Mouse (Mus musculus) embryonic stem cell, embryonic (primary cell): ENCODE measurements around the gene Capzb.

Experiments used
- CTCF ChIA-PET, 4 experiments: fragments of 300-600 bp in 2 of 4; fragments of 350-600 bp in 2 of 4; sonication (Branson Sonifier 250); formaldehyde crosslinking; loops; one replicate each; lab custom pipeline; 2022; ENCODE audit warnings: inconsistent platforms in 2 of 4; lab: Charles Lee
- POLR2A ChIA-PET, 4 experiments: fragments of 300-600 bp in 2 of 4; fragments of 350-600 bp in 2 of 4; sonication (Branson Sonifier 250); formaldehyde crosslinking; loops; one replicate each; lab custom pipeline; 2022; ENCODE audit warnings: antibody characterized with exemption in 4 of 4, inconsistent platforms in 1 of 4; lab: Charles Lee

The Capzb gene

GRCm38 (mm10) chr4:139192499-139193175 lies at the start of gene Capzb:
TSS of gene Capzb (plus strand) at chr4:139192899.
- POLR2A ChIA-PET: interaction anchor here in 3 of 4 experiments (0.6 to 10.7 kb wide), 42 partner anchors 10 to 888 kb away, joined by 3 to 76 read pairs (median 4); partner anchors contain the start of genes Akr7a5 (in 1 of the 3), Ddost (in 1 of the 3), Minos1 (in 1 of the 3) and Pqlc2 (in 1 of the 3)
- CTCF ChIA-PET: interaction anchor here (0.5 to 2.2 kb wide), 14 partner anchors 14 to 419 kb away, joined by 3 to 9 read pairs (median 3); no protein-coding TSS in a partner anchor

GRCm38 (mm10) chr4:139142985-139143384 lies 49.7 kb upstream of the Capzb start:
- POLR2A ChIA-PET: interaction anchor here in 3 of 4 experiments (0.6 to 1.8 kb wide), 11 partner anchors 12 to 1689 kb away, joined by 3 to 10 read pairs (median 3); partner anchors contain the start of genes Minos1 (in 2 of the 3) and Capzb (in 1 of the 3)

GRCm38 (mm10) chr4:139144577-139144976 lies 48.1 kb upstream of the Capzb start:
- ChIA-PET CTCF (interaction anchor here in 3 of 4 experiments (0.8 to 1.5 kb wide), 8 partner anchors 10 to 106 kb away, joined by 3 to 10 read pairs (median 4); no protein-coding TSS in a partner anchor), POLR2A (interaction anchor here in 1 of 4 experiments (0.6 to 1.6 kb wide), 4 partner anchors 10 to 77 kb away, joined by 3 to 8 read pairs (median 4); partner anchors contain the start of genes Capzb and Htr6)

More at GRCm38 (mm10) chr4:139142985-139143384, 49.7 kb upstream of the Capzb start:
- CTCF ChIA-PET: interaction anchor here in 2 of 4 experiments (0.7 to 1.4 kb wide), 6 partner anchors 12 to 287 kb away, joined by 3 to 4 read pairs (median 3); partner anchors contain the start of gene Minos1 (in 1 of the 2)

- POLR2A ChIA-PET: interaction anchor here in 3 of 4 experiments (0.6 to 1.6 kb wide), 10 partner anchors 9 to 165 kb away, joined by 3 to 8 read pairs (median 4); partner anchors contain the start of genes Akr7a5 (in 1 of the 3), Htr6 (in 1 of the 3), Minos1 (in 1 of the 3) and Pqlc2 (in 1 of the 3)
- CTCF ChIA-PET: interaction anchor here (0.6 to 1.8 kb wide), 20 partner anchors 9 to 1021 kb away, joined by 3 to 10 read pairs (median 4); partner anchors contain the start of gene Capzb (in 1 of the 4)
These were observed 47.5 kb upstream of the Capzb start for GRCm38 (mm10) chr4:139145156-139145555.

GRCm38 (mm10) chr4:139146760-139147159 lies 45.9 kb upstream of the Capzb start:
- POLR2A ChIA-PET: interaction anchor here in 3 of 4 experiments (0.5 to 2.7 kb wide), 4 partner anchors 16 to 701 kb away, joined by 3 to 7 read pairs (median 4); partner anchors contain the start of gene Minos1 (in 1 of the 3)
- CTCF ChIA-PET: interaction anchor here in 2 of 4 experiments (0.6 to 1.8 kb wide), 2 partner anchors 74 to 665 kb away, joined by 3 to 5 read pairs; no protein-coding TSS in a partner anchor

DNA sequence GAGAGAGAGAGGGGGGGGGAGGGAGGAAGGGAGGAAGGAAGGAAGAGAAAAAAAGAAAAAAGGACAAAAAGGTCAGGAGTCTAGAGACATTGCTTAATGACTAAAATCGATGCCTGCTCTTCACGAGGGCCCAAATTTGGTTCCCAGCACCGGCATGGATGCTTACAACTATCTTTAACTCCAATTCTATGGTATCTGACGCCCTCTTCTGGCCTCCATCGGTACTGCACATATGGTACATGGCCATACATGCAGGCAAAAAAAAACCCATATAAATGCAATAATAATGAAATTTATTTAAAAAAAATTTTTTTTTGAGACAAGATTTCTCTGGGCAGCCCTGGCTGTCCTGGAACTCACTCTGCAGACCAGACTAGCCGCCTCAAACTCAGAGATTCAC lies 41.3 kb upstream of the Capzb start:
- CTCF ChIA-PET: interaction anchor here in 1 of 4 experiments (0.7 kb wide), 1 partner anchor 70 kb away, joined by 3 read pairs; no protein-coding TSS in a partner anchor
- POLR2A ChIA-PET: interaction anchor here in 2 of 4 experiments (0.6 to 1.0 kb wide), 3 partner anchors 18 to 614 kb away, joined by 3 to 9 read pairs (median 3); no protein-coding TSS in a partner anchor

GRCm38 (mm10) chr4:139154576-139155307 lies 38.0 kb upstream of the Capzb start:
- ChIA-PET CTCF (interaction anchor here in 3 of 4 experiments (0.6 to 1.6 kb wide), 5 partner anchors 10 to 596 kb away, joined by 3 to 4 read pairs (median 3); partner anchors contain the start of gene Minos1 (in 1 of the 3)), POLR2A (interaction anchor here in 3 of 4 experiments (0.6 to 2.3 kb wide), 12 partner anchors 10 to 146 kb away, joined by 3 to 11 read pairs (median 4); partner anchors contain the start of genes Capzb (in 2 of the 3) and Minos1 (in 1 of the 3))

GRCm38 (mm10) chr4:139156538-139156937 lies 36.2 kb upstream of the Capzb start:
- ChIA-PET CTCF (no interaction called here), POLR2A (interaction anchor here in 1 of 4 experiments (1.0 to 2.3 kb wide), 3 partner anchors 21 to 153 kb away, joined by 3 to 11 read pairs (median 4); partner anchors contain the start of gene Capzb)

DNA sequence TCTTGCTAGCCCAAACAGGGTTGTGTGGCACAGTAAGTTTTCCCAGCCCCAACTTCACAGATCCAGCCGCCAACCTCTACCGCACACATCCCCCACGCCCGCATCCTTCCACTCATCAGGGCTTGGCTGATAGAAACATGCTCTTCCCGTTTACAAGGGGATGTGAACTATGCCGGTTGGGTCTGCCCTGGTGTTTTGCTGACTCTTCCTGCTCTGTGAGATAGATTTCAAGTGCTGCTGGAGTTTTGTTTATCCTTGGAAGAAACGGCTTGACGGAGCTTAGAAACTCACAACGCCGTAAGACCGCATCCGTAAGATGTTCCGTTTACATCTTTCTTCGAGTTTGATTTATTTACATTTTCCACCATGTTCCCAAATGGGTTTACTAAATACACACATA lies 34.3 kb upstream of the Capzb start:
- CTCF ChIA-PET: interaction anchor here in 1 of 4 experiments (1.1 kb wide), 1 partner anchor 63 kb away, joined by 3 read pairs; no protein-coding TSS in a partner anchor
- POLR2A ChIA-PET: interaction anchor here in 1 of 4 experiments (0.7 kb wide), 1 partner anchor 13 kb away, joined by 3 read pairs; no protein-coding TSS in a partner anchor

DNA sequence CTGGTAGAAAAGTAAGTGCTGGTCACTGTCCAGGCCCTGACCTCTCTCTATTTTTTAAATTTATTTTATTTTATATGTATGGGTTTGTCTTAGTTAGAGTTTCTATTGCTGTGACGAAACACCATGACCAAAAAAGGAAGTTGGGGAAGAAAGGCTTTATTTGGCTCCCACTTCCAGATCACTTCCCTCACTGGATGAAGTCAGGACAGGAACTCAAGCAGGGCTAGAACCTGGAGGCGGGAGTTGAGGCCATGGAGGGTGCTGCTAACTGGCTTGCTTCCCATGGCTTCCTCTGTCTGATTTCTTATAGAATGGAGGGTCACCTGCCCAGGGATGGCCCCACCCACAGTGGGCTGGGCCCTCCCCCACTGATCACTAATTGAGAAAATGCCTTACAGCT lies 31.6 kb upstream of the Capzb start:
- POLR2A ChIA-PET: no interaction called here
- CTCF ChIA-PET: no interaction called here

GRCm38 (mm10) chr4:139164082-139164481 lies 28.6 kb upstream of the Capzb start:
- POLR2A ChIA-PET: interaction anchor here in 3 of 4 experiments (0.6 to 1.8 kb wide), 5 partner anchors 9 to 146 kb away, joined by 3 to 6 read pairs (median 5); partner anchors contain the start of genes Akr7a5 (in 1 of the 3), Capzb (in 1 of the 3) and Pqlc2 (in 1 of the 3)
- CTCF ChIA-PET: interaction anchor here in 3 of 4 experiments (0.8 to 1.8 kb wide), 4 partner anchors 19 to 447 kb away, joined by 3 to 5 read pairs (median 4); no protein-coding TSS in a partner anchor

- POLR2A ChIA-PET: interaction anchor here in 3 of 4 experiments (0.6 to 1.8 kb wide), 19 partner anchors 10 to 145 kb away, joined by 3 to 6 read pairs (median 3); partner anchors contain the start of genes Akr7a5 (in 1 of the 3), Capzb (in 1 of the 3), Minos1 (in 1 of the 3) and Pqlc2 (in 1 of the 3)
- CTCF ChIA-PET: interaction anchor here in 3 of 4 experiments (0.5 to 1.8 kb wide), 7 partner anchors 13 to 446 kb away, joined by 3 to 5 read pairs (median 4); partner anchors contain the start of gene Nbl1 (in 1 of the 3)
These were observed 27.4 kb upstream of the Capzb start for GRCm38 (mm10) chr4:139165259-139165658.

DNA sequence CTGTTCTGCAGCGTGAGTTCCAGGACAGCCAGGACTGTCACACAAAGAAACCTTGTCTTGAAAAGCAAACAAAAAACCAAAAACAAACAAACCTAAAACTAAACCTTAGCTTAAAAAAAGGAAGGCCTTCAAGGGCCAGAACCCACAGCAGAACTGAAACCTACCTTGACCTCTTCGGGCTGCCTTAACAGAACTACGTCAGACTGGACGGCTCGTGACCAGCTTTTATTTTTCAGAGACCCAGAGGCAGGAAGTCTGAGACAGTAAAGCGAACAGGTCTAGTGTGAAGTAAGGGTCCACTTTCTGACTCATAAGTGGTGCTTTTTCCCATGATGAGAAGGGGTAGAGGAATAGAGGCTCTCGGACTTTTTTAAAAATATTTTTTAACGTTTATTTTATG lies 26.5 kb upstream of the Capzb start:
- ChIA-PET POLR2A (interaction anchor here in 1 of 4 experiments (0.9 to 1.1 kb wide), 2 partner anchors 13 to 42 kb away, joined by 3 read pairs; no protein-coding TSS in a partner anchor), CTCF (no interaction called here)

- POLR2A ChIA-PET: interaction anchor here in 1 of 4 experiments (0.9 to 2.7 kb wide), 3 partner anchors 11 to 41 kb away, joined by 3 to 7 read pairs (median 3); partner anchors contain the start of gene Capzb
- CTCF ChIA-PET: no interaction called here
These were observed 25.6 kb upstream of the Capzb start for GRCm38 (mm10) chr4:139167107-139167506.

GRCm38 (mm10) chr4:139168985-139169747 lies 23.5 kb upstream of the Capzb start:
- POLR2A ChIA-PET: interaction anchor here in 2 of 4 experiments (0.8 to 2.7 kb wide), 12 partner anchors 16 to 172 kb away, joined by 3 to 14 read pairs (median 4); partner anchors contain the start of genes Capzb (in 2 of the 2), Akr7a5 (in 1 of the 2), Minos1 (in 1 of the 2) and Pqlc2 (in 1 of the 2)

More at GRCm38 (mm10) chr4:139168985-139169747, 23.5 kb upstream of the Capzb start:
- CTCF ChIA-PET: interaction anchor here in 3 of 4 experiments (0.6 to 1.6 kb wide), 8 partner anchors 9 to 345 kb away, joined by 3 to 9 read pairs (median 3); no protein-coding TSS in a partner anchor
